Mouse (Mus musculus) stomach, postnatal 0 days (tissue): Measurements from ENCODE around the gene Trak1. TPM values are rescaled to one million over a fixed set of nuclear protein-coding genes. Genes with fewer than 3 reads are reported as not detected.

Experiments used
- ATAC-seq: fragments of 200-750 bp; cut with Nextera tagmentation; 2 replicates; pipeline ENCODE4 v1.8.0; 2017; ENCODE audit not compliant: low FRiP score, low TSS enrichment
- DNase-seq: peaks from one replicate; pipeline ENCODE4 v3.0.0-alpha.2; 2016; ENCODE audit warnings: low spot score
- H3K27ac ChIP-seq: fragments of 300-500 bp; sonication (generic); replicated peaks from 2 replicates; pipeline ENCODE4 v1.5.1; 2014; ENCODE audit warnings: mild to moderate bottlenecking, control low read depth
- H3K27me3 ChIP-seq: fragments of 300-500 bp; sonication (generic); 2 replicates; pipeline ENCODE4 v1.6.1; 2014; ENCODE audit warnings: low read length; ENCODE audit not compliant: control insufficient read depth, insufficient read depth
- H3K36me3 ChIP-seq: fragments of 300-500 bp; sonication (generic); 2 replicates; pipeline ENCODE4 v1.6.1; 2014; ENCODE audit warnings: low read length, mixed read lengths; ENCODE audit not compliant: control insufficient read depth, insufficient read depth
- H3K4me1 ChIP-seq: fragments of 300-500 bp; sonication (generic); replicated peaks from 2 replicates; pipeline ENCODE4 v1.6.1; 2014; ENCODE audit warnings: antibody characterized with exemption; ENCODE audit not compliant: control insufficient read depth, insufficient read depth
- H3K4me2 ChIP-seq: fragments of 300-500 bp; sonication (generic); replicated peaks from 2 replicates; pipeline ENCODE4 v1.6.1; 2014; ENCODE audit warnings: low read depth, mild to moderate bottlenecking, control low read depth, moderate library complexity
- H3K4me3 ChIP-seq: fragments of 300-500 bp; sonication (generic); 2 replicates; pipeline ENCODE4 v1.5.1; 2014; ENCODE audit warnings: low read depth, low read length, control low read depth
- H3K9ac ChIP-seq: fragments of 300-500 bp; sonication (generic); 2 replicates; pipeline ENCODE4 v1.6.1; 2014; ENCODE audit warnings: mild to moderate bottlenecking, low read length, control low read depth, mixed read lengths
- H3K9me3 ChIP-seq: fragments of 300-500 bp; sonication (generic); 2 replicates; pipeline ENCODE4 v1.6.1; 2016; ENCODE audit warnings: low read length; ENCODE audit not compliant: control insufficient read depth
- CTCF ChIP-seq: IDR thresholded peaks from 2 replicates; pipeline ENCODE4 v1.5.1; 2016; ENCODE audit warnings: antibody characterized with exemption, low read depth, mild to moderate bottlenecking, moderate library complexity
- EP300 ChIP-seq: optimal IDR thresholded peaks from 2 replicates; pipeline ENCODE3; 2016; ENCODE audit warnings: antibody characterized with exemption
- WGBS: fragments of 180-500 bp; shearing (Covaris S2); extraction: QIAGEN DNeasy Blood & Tissue Kit; methylation state at CpG from one replicate; pipeline ENCODE4 v1.1.7; 2014; 5-methylcytosine and 5-hydroxymethylcytosine counted together
- polyA plus RNA-seq: library from polyadenylated mRNA; unstranded; fragments of >200 nt; fragmentation: Nextera tagmentation; extraction: Ambion mirVana; gene quantifications from 2 replicates; pipeline ENCODE4 v1.2.1, GENCODE M21; 2015

Trak1 gene
- polyA plus RNA-seq, 1 experiment from 2014 or later, result 24.0 TPM

DNA sequence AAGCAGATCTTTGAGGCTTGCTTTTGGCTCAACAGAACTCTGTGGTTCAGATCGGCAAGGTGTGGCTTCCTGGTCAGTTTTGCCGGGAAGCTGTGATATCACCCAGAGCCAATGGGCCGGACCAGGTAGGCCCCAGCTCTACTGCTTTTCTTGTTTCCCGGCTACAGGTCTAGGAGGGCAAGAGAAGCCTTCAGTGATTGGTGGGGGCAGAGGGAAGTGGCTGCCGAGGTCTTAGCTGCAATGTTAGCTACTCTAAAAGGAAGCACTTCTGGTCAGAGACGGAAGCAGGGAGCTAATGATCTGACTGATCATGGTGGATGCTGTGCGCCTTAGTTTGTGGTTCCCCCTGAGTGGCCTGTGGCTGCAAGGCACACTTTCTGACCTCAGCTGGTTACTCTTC is 122.3 kb downstream of the Trak1 start:
- TF ChIP-seq EP300, result no peak
- TF ChIP-seq CTCF, result no peak
- no peak overlapping the region for H3K9ac ChIP-seq
- H3K27ac ChIP-seq, result peak overlapping the region; percentile 74
- DNase-seq (peak; percentile 54), ATAC-seq (no peak)
- no peaks in the 10 kb centered on the region; the same call in none of the 2 replicates for H3K4me1 ChIP-seq
- no peak overlapping the region for H3K4me3 ChIP-seq
- 62% methylated on average over 7 of the region's 7 CpGs for WGBS
- H3K9me3 ChIP-seq, result no peaks in the 10 kb centered on the region
- no peaks in the 10 kb centered on the region for H3K27me3 ChIP-seq
- 0 out of 2 replicates have a peak, but pooled peaks cover 3% of the 10 kb centered on the region for H3K36me3 ChIP-seq
- no peak overlapping the region; the same call in 1 of the 2 replicates for H3K4me2 ChIP-seq

DNA sequence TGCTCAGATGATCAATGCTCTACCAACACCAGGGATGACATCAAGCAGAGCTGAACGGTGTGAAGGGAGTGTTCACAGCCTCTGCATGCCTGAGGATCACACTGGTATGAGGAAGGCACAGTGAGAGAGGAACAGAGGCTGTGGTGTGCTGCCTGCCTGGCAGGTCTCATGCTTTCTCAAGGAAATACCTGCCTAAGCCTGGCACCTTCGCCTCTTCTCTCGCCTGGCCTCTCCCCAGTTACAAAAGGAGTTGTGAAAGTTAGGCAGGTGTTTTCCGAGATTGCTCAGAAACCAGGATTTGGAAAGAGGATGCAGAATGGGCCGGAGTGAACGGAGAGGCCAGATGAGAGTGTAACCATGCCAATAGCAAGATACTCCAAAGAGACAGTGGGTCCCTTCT is 123.5 kb downstream of the Trak1 start:
- Histone ChIP-seq H3K4me1 (no peaks in the 10 kb centered on the region; the same call in none of the 2 replicates), H3K4me2 (0 out of 2 replicates have a peak overlapping the region, but pooled peaks have one; percentile 11), H3K4me3 (no peak overlapping the region), H3K9ac (no peak overlapping the region), H3K27me3 (no peaks in the 10 kb centered on the region), H3K9me3 (no peaks in the 10 kb centered on the region), H3K27ac (peak overlapping the region; percentile 74), H3K36me3 (0 out of 2 replicates have a peak, but pooled peaks cover 3% of the 10 kb centered on the region)
- DNase-seq (no peak), ATAC-seq (peak; percentile 42)
- TF ChIP-seq CTCF (no peak), EP300 (no peak)
- WGBS, result 66% methylated on average over 6 of the region's 6 CpGs

DNA sequence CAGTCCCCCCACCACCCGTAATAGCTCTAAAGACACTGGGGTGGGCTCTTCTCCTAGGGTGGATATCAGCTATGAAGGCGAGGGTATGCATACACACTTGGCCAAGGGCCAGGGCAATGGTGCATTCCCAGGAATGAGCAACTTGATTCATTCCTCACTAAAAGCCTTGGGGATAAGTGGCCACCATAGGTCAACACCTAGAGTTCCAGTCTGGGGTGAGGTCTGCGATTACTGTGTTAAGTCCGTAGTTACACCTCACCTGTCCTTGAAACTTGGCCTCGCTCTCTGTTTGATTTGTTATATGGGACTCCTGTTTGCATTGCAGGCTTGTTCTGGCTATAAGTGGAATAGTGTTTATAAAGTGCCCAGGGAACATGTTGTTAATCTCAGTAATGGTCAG is 125.1 kb downstream of the Trak1 start:
- WGBS, result 43% methylated on average over 5 of the region's 5 CpGs
- ATAC-seq (peak; percentile 72), DNase-seq (peak; percentile 66)

DNA sequence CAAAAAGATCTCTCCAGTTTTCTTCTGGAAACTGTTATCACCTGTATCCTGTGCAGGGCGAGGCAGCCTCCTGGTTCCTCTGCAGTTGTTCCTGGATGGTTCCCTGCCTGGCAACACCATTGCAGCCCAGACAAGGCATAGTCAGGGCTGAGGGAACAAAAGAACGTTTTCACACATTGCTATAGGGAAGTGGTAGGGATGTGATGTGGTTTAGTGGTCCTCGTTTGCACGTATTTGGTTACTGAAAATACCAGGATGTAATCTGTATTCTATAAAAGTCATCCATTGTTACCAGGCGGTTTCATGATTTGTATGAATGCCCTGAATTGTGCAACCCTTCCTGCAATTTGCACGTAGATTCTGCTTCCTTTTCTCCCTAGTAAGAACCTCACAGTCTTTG is 126.3 kb downstream of the Trak1 start:
- Histone ChIP-seq H3K9ac (no peak overlapping the region), H3K27ac (peak overlapping the region; percentile 86), H3K27me3 (no peaks in the 10 kb centered on the region), H3K4me2 (no peak overlapping the region), H3K36me3 (0 out of 2 replicates have a peak, but pooled peaks cover 3% of the 10 kb centered on the region), H3K9me3 (no peaks in the 10 kb centered on the region), H3K4me3 (no peak overlapping the region), H3K4me1 (no peaks in the 10 kb centered on the region; the same call in 1 of the 2 replicates)
- WGBS, result 66% methylated on average over 6 of the region's 6 CpGs
- TF ChIP-seq EP300 (no peak), CTCF (no peak)
- no peak for DNase-seq
- ATAC-seq, result no peak

More for the DNA sequence above, 125.1 kb downstream of the Trak1 start:
- no peaks in the 10 kb centered on the region for H3K9me3 ChIP-seq
- no peaks in the 10 kb centered on the region for H3K27me3 ChIP-seq
- no peak overlapping the region for H3K4me3 ChIP-seq
- 0 out of 2 replicates have a peak, but pooled peaks cover 3% of the 10 kb centered on the region for H3K36me3 ChIP-seq
- 0 out of 2 replicates have a peak overlapping the region, but pooled peaks have one; percentile 3 for H3K4me2 ChIP-seq
- H3K9ac ChIP-seq, result no peak overlapping the region
- peak overlapping the region; percentile 86 for H3K27ac ChIP-seq
- TF ChIP-seq EP300, result no peak
- no peak for TF ChIP-seq CTCF
- H3K4me1 ChIP-seq, result no peaks in the 10 kb centered on the region; the same call in 1 of the 2 replicates

DNA sequence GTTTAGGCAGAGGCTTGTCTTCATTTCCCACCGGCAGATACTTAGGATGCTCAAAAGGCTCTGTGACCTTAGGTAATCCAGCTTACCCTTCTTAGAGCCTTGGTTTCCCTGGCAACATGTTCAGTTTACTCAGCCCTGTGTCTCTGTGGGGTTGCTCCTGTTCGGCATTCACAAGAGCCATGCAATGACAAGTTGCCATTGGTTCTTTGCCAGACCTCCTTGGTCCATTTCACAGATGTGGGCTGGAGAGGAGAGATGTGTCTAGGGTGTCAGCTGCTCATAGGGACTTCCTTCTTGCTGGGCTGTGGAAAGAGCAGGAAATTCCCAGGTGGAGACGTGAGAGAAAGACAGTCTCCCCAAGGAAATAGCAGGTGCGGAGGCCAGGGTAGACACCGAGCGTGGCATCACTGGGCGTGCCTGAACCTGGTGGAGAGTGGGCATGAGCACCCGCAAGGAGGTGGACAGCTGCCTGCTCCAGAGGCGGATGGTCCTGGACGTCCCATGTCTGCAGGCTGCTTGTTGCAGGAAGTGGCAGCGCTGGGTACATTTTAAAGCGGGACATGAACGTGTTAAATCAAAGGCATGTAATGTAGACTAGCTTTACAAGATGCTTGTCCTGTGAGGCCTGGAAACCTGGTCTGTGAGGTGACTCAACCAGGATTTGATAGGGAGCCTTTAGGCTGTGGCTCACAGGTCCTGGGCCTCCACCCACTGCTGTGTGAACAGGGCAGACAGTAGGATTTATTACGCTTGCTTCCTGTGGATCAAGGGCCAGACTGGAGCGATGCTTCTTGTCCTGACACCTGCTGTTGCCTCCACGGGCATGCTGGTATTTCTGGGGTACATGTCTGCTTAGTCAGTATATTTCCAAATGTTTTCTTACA is 127.2 kb downstream of the Trak1 start:
- no peaks in the 10 kb centered on the region for H3K9me3 ChIP-seq
- DNase-seq (peak; percentile 62), ATAC-seq (peak; percentile 63)
- H3K27me3 ChIP-seq, result no peaks in the 10 kb centered on the region
- H3K9ac ChIP-seq, result no peak overlapping the region
- no peak overlapping the region for H3K4me2 ChIP-seq
- no peak overlapping the region for H3K4me3 ChIP-seq
- 0 out of 2 replicates have a peak, but pooled peaks cover 3% of the 10 kb centered on the region for H3K36me3 ChIP-seq
- 64% methylated on average over 16 of the region's 16 CpGs for WGBS
- H3K4me1 ChIP-seq, result no peaks in the 10 kb centered on the region; the same call in 1 of the 2 replicates
- peak overlapping the region; percentile 86 for H3K27ac ChIP-seq
- no peak for TF ChIP-seq EP300
- 0 out of 2 replicates have a peak, but pooled peaks have one; percentile 4 for TF ChIP-seq CTCF
